Mouse (Mus musculus): Measurements from ENCODE around the gene Vmn2r91. TPM values are rescaled to one million over a fixed set of nuclear protein-coding genes. Genes with fewer than 3 reads are reported as not detected.
"Not testable (repeated sequence)": the region's sequence is repeated elsewhere in the genome, so short reads cannot be mapped to it uniquely, and the experiment has no call there.

Vmn2r91 gene
- total RNA-seq (2021) = not detected
- long read RNA-seq, experiment 1 = 0 reads
- long read RNA-seq, experiment 2 = 0 reads

GRCm38 (mm10) chr17:18084716-18085115 is at the start of gene Vmn2r91:
Gene Vmn2r91, plus strand, starts transcription at chr17:18085016.
- DNase-seq (ENCODE audit: low spot score) = not testable (repeated sequence)

- DNase-seq (ENCODE audit: low spot score) = no peak
These were observed 35.7 kb upstream of the Vmn2r91 start, which contains the start of gene Vmn2r124 for GRCm38 (mm10) chr17:18049124-18049523. Gene Vmn2r124, plus strand, starts transcription at chr17:18049424.

- not testable (repeated sequence) for DNase-seq (ENCODE audit: low spot score)
These were observed 10.8 kb downstream of the Vmn2r91 start for GRCm38 (mm10) chr17:18095626-18096025.

- not testable (repeated sequence) for DNase-seq (ENCODE audit: low spot score)
These were observed 17.4 kb downstream of the Vmn2r91 start for GRCm38 (mm10) chr17:18102265-18102664.

GRCm38 (mm10) chr17:18151587-18151986 is 66.8 kb downstream of the Vmn2r91 start, which contains the start of gene Vmn2r92:
Gene Vmn2r92, plus strand, starts transcription at chr17:18151887.
- DNase-seq (ENCODE audit: low spot score) = not testable (repeated sequence)

- DNase-seq (ENCODE audit: low spot score) = not testable (repeated sequence)
These were observed 76.4 kb downstream of the Vmn2r91 start for GRCm38 (mm10) chr17:18161194-18161593.

Other genes with a start within 250 kb of the Vmn2r91 start
- under 1 TPM; 0.09 to 0.52 TPM for gene Has1, start 229.8 kb upstream of the Vmn2r91 start, total RNA-seq (2021)
- gene Fpr1, start 201.1 kb upstream of the Vmn2r91 start, total RNA-seq (2021) = not detected
- gene Fpr2, start 197.2 kb upstream of the Vmn2r91 start, total RNA-seq (2021) = not detected
- not detected for gene Fpr3, start 197.2 kb upstream of the Vmn2r91 start, total RNA-seq (2021)
- not detected for gene Fpr-rs4, start 63.3 kb upstream of the Vmn2r91 start, total RNA-seq (2021)
- gene Vmn2r124, start 35.6 kb upstream of the Vmn2r91 start, total RNA-seq (2021) = not detected
- gene Vmn2r92, start 66.9 kb downstream of the Vmn2r91 start, total RNA-seq (2021) = not detected
- gene Vmn2r94, start 192.7 kb downstream of the Vmn2r91 start, total RNA-seq (2021) = not detected
- not detected for gene Vmn2r93, start 213.1 kb downstream of the Vmn2r91 start, total RNA-seq (2021)